Mouse (Mus musculus) adrenal gland, postnatal 4 days (tissue): ENCODE data around the gene Ubl3. TPM values are rescaled to one million over a fixed set of nuclear protein-coding genes. Genes with fewer than 3 reads are reported as not detected.

Source experiments
- DNase-seq, 2 experiments: peaks; one replicate each; pipeline ENCODE4 v3.0.0; 2021 to 2022; ENCODE audit warnings: low spot score in 2 of 2, mixed read lengths in 2 of 2
- total RNA-seq, 2 experiments: library from RNA; stranded (reverse); gene quantifications; 2 replicates each; pipeline ENCODE4 v1.2.3; 2021

Ubl3 gene
- total RNA-seq, 2 experiments from 2014 or later, result 130 to 131 TPM

GRCm38 (mm10) chr5:148489724-148490193 is 62.8 kb downstream of the Ubl3 start:
- peak in 1 of 2 experiments; percentile 9 for DNase-seq

DNA sequence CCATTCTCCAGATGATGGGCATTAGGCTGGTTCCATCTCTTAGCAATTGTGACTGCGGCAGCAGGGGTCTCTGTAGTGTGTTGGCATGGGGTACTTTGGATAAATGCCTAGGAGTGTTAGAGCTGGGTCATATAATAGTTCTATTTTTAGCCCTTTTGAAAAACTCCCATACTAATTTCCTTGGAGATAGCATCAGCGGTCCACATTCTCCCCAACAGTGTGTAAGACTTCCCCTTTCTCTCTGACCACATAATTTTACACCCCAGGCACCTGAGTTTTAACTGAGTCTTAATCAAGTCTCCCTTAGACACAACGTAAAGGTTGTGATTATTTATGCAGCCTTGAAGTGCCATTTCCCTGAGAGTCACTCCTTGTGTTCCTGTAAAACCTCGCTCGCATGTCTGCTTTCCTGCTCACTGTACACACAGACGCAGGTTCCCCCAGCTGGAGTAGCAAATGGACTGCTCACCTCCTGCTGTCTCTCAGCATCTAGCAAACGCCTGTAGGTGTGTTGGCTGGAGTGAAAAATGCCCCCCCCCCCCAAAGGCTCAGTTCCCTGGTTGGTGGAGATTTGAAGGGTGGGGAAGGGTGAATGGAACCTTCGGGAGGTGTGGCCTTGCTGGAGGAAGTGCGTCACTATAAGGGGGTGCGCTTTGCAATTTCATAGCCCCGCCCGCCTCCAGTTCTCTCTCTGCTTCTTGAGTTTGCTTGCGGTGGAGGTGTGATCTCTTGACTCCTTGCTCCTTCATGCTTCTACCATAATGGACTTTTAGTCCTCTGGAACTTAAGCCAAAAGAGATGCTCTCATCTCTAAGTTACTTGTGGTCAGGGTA is 63.5 kb downstream of the Ubl3 start:
- no peak for DNase-seq

- DNase-seq, result no peak
These were observed 66.4 kb downstream of the Ubl3 start for GRCm38 (mm10) chr5:148486202-148486601.

- DNase-seq, result no peak
These were observed 70.8 kb downstream of the Ubl3 start for GRCm38 (mm10) chr5:148481745-148482144.

- no peak for DNase-seq
These were observed 78.2 kb downstream of the Ubl3 start for GRCm38 (mm10) chr5:148474346-148474745.

GRCm38 (mm10) chr5:148468626-148469441 is 83.8 kb downstream of the Ubl3 start:
- DNase-seq, result no peak

DNA sequence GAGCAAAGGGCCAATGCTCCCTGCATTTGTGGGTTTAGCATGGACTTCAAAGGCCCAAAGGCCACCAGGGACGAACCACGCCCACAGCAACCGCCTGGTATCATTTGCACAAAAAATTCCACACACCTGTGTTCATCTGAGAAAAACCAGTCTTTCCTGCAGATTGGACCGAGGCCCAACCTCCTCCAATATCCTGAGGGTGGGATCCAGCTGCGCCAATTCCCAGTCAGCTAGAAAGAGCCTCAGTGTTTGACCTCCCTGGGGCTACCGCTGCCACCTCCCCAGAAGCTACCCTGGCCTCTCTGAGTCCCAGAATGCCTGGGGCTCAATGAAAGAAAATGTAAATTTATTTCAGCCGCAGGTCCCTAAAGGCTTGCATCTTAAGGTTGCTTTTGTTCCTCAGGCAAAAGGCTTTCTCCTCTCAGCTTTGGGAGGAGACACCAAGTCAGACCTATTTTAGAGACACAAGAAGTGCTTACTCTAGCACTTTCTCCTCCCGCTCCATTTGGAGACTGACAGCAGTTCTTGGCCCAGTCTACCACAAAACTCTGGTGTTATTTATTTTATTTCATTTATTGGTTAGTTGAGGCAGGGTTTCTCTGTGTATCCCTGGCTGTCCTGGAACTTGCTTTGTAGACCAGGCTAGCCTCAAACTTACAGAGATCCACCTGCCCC is 85.5 kb downstream of the Ubl3 start:
- DNase-seq, result no peak

- no peak for DNase-seq
These were observed 86.5 kb downstream of the Ubl3 start for GRCm38 (mm10) chr5:148466116-148466515.

DNA sequence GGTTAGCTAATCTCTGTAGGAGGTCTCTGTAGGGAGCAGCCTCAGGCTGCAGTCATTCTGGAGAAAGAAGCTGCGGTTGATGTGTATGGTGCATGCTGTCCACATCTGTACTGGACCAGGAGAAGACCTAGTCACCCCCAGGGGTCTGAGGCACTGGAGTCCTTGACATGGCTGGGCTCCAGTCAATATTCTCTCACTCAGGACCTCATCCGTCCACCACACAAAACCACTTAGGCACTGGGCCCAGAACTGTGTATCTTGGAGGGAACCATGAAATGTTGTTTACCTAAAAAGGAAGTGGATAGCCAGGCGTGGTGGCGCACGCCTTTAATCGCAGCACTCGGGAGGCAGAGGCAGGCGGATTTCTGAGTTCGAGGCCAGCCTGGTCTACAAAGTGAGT is 87.5 kb downstream of the Ubl3 start:
- DNase-seq, result no peak

- DNase-seq, result no peak
These were observed 88.1 kb downstream of the Ubl3 start for GRCm38 (mm10) chr5:148464489-148464888.

DNA sequence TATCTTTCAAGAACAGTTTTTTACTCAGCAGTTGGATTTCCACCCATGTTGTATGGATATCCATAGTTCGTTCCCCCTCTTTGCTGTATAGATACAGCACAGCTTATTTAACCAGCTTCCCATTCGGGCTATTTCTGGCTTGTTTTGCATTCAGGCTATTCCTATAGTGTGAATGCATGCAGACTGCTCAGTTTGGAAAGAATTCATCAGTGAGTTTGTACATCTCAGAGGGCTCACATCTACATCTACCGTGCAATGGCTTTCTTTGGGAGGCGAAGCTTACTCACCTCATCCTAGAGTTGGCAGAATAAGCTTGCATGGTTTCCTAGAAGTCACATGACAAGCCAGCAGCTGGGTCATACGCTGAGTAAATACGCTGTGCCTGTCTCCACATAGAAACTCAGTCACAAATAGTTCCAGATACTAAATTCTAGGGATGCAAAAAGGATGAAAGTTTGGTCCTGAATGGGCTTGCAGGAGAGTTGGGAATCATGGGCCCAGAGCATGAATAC is 88.8 kb downstream of the Ubl3 start:
- no peak for DNase-seq

Other genes with a start within 250 kb of the Ubl3 start
- gene Slc7a1, start 152.9 kb downstream of the Ubl3 start, total RNA-seq, result 10 to 100 TPM; 61.9 to 63.6 TPM